Mouse (Mus musculus) megakaryocyte, embryonic 14.5 days (primary cell): ENCODE measurements at regions not wholly inside any gene's neighbourhood (a gene's known extent, or its start where the extent isn't known, plus 50 kb on each side); places are given as distances from the start of the nearest gene placed in this dataset.

Experiments used
- FLI1 ChIP-seq: IDR thresholded peaks from 2 replicates; pipeline ENCODE4 v1.6.1; 2012; ENCODE audit warnings: low read length, inconsistent platforms, mixed read lengths
- GATA1 ChIP-seq: IDR thresholded peaks from 3 replicates; pipeline ENCODE4 v1.6.1; 2012; ENCODE audit warnings: mixed read lengths, low read length, inconsistent platforms, borderline replicate concordance

DNA sequence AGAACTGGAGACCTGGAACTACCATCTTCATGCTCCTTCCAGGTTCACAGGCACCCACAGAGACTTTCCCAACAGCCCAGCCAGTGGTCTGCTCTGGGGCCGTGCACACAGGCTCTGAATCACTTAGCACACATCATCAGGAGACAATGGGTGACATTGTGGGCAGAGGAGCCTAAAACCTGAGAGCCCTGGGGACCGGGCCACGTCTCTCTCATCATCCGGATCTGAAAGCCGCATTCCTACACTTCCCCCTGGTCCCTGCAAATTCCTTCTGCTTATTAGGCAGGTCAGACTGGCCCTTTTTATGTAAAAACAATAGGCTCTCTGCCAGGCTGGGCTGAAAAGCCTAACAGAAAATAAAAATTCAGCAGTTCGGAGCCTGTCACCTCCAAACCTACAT, 119.6 kb upstream of the Tbx3 start:
- TF ChIP-seq GATA1 (no peak), FLI1 (no peak)
